In genomic region chr17:71598659-71599554, GRCm38 (mm10) we compare ENCODE assay signal across 8 mouse cellular contexts. TPM values are rescaled to one million over a fixed set of nuclear protein-coding genes. Genes with fewer than 3 reads are reported as not detected.
A peak's percentile ranks its signal among the peaks of the same experiment; 100 is the strongest.
DNase-seq lines count a peak whose midpoint lies in the region; ATAC-seq and TF ChIP-seq lines count a peak whose summit lies in the region.

No protein-coding gene starts in this region.

- intact Hi-C loops in heart, postnatal 36 days (cut with DNase I): loop anchor here (2.0 kb wide), 1 partner anchor 18 kb away; no protein-coding TSS in a partner anchor

- TF ChIP-seq CTCF in G1E (IDR thresholded peaks at IDR 0.05; ENCODE audit: low read depth, low read length): no peak
- no peak; the same call in 1 of the 2 replicates for TF ChIP-seq CTCF in layer of hippocampus, adult 2 months (conservative IDR thresholded peaks at IDR 0.05)
- TF ChIP-seq CTCF in lung, embryonic 14.5 days (IDR thresholded peaks at IDR 0.05; ENCODE audit: low read depth): 0 out of 2 replicates have a peak, but pooled peaks have one; percentile 3
- TF ChIP-seq CTCF in olfactory bulb, adult 2 months (IDR thresholded peaks at IDR 0.05; ENCODE audit: insufficient read depth, low read depth, low read length): no peak
- no peak for TF ChIP-seq CTCF in thymus, adult 2 months (IDR thresholded peaks at IDR 0.05; ENCODE audit: borderline replicate concordance, control insufficient read depth, extremely low read depth, insufficient read depth, low read length, poor library complexity)

- peak; percentile 66 for TF ChIP-seq POLR2A in olfactory bulb, adult 2 months (IDR thresholded peaks at IDR 0.05; ENCODE audit: insufficient read depth, low read depth, low read length)
- no peak for TF ChIP-seq POLR2A in thymus, adult 2 months (IDR thresholded peaks at IDR 0.05; ENCODE audit: control insufficient read depth, extremely low read depth, insufficient read depth, low read length, poor library complexity)

- peak overlapping the region; percentile 79 for H3K9ac ChIP-seq in forebrain, embryonic 16.5 days (replicated peaks; ENCODE audit: low read depth, low read length)
- peak overlapping the region; percentile 65 for H3K9ac ChIP-seq in lung, embryonic 14.5 days

- H3K27me3 ChIP-seq in G1E (ENCODE audit: insufficient read depth, low read length): peaks cover 17% of the 10 kb centered on the region
- H3K27me3 ChIP-seq in forebrain, embryonic 16.5 days (replicated peaks; ENCODE audit: control insufficient read depth, insufficient read depth, low read length): no peaks in the 10 kb centered on the region; the same call in 1 of the 2 replicates
- peaks cover 3% of the 10 kb centered on the region for H3K27me3 ChIP-seq in lung, embryonic 14.5 days (ENCODE audit: insufficient read depth, low read length)
- no peaks in the 10 kb centered on the region for H3K27me3 ChIP-seq in thymus, adult 2 months (ENCODE audit: control insufficient read depth, insufficient read depth, low read length)

- peak overlapping the region; percentile 89 for H3K4me3 ChIP-seq in G1E (ENCODE audit: low read depth, low read length)
- H3K4me3 ChIP-seq in forebrain, embryonic 16.5 days (replicated peaks; ENCODE audit: low read length): peak overlapping the region; percentile 89
- peak overlapping the region; percentile 84 for H3K4me3 ChIP-seq in layer of hippocampus, adult 2 months
- H3K4me3 ChIP-seq in lung, embryonic 14.5 days (ENCODE audit: low read depth, low read length): peak overlapping the region; percentile 67
- H3K4me3 ChIP-seq in olfactory bulb, adult 2 months (ENCODE audit: insufficient read depth, low read depth, low read length): peak overlapping the region; percentile 86
- peak overlapping the region; percentile 74 for H3K4me3 ChIP-seq in thymus, adult 2 months (ENCODE audit: control insufficient read depth, insufficient read depth, low read length)

- H3K9me3 ChIP-seq in G1E (replicated peaks): no peaks in the 10 kb centered on the region
- no peaks in the 10 kb centered on the region for H3K9me3 ChIP-seq in forebrain, embryonic 16.5 days (ENCODE audit: control insufficient read depth, low read length)
- no peaks in the 10 kb centered on the region for H3K9me3 ChIP-seq in lung, embryonic 14.5 days (ENCODE audit: low read depth, low read length)

- H3K4me1 ChIP-seq in G1E (ENCODE audit: insufficient read depth, low read depth, low read length): peaks cover 36% of the 10 kb centered on the region
- H3K4me1 ChIP-seq in forebrain, embryonic 16.5 days (replicated peaks; ENCODE audit: control insufficient read depth, insufficient read depth, low read length): peaks cover 26% of the 10 kb centered on the region
- H3K4me1 ChIP-seq in lung, embryonic 14.5 days (ENCODE audit: insufficient read depth): peaks cover 8% of the 10 kb centered on the region
- peaks cover 5% of the 10 kb centered on the region; the same call in 1 of the 2 replicates for H3K4me1 ChIP-seq in olfactory bulb, adult 2 months (ENCODE audit: control insufficient read depth, insufficient read depth, low read length)
- H3K4me1 ChIP-seq in thymus, adult 2 months (replicated peaks; ENCODE audit: control insufficient read depth, insufficient read depth, low read length): peaks cover 13% of the 10 kb centered on the region

- peak overlapping the region; percentile 98 for H3K4me2 ChIP-seq in forebrain, embryonic 16.5 days (ENCODE audit: low read length)
- peak overlapping the region; percentile 79 for H3K4me2 ChIP-seq in lung, embryonic 14.5 days

- peak; percentile 81 for DNase-seq in G1E (ENCODE audit: low spot score)
- DNase-seq in cerebellum, adult 18-20 months: peak; percentile 94 to 95
- DNase-seq in heart, postnatal 36 days: peak; percentile 79 to 83
- peak; percentile 92 for DNase-seq in layer of hippocampus, adult 2 months (ENCODE audit: low spot score in 2 of 2)
- DNase-seq in lung, embryonic 14.5 days: peak; percentile 92
- DNase-seq in thymus, adult 2 months: peak; percentile 88

- peaks cover 20% of the 10 kb centered on the region for H3K36me3 ChIP-seq in G1E (replicated peaks)
- no peaks in the 10 kb centered on the region for H3K36me3 ChIP-seq in forebrain, embryonic 16.5 days (ENCODE audit: control insufficient read depth, insufficient read depth)
- no peaks in the 10 kb centered on the region for H3K36me3 ChIP-seq in lung, embryonic 14.5 days (ENCODE audit: insufficient read depth)
- no peaks in the 10 kb centered on the region for H3K36me3 ChIP-seq in thymus, adult 2 months (ENCODE audit: control insufficient read depth, insufficient read depth, low read length)

- peak; percentile 86 for ATAC-seq in G1E (ENCODE audit: extremely low read depth, insufficient number of reproducible peaks, low FRiP score, poor library complexity, severe bottlenecking)
- ATAC-seq in forebrain, embryonic 16.5 days: peak; percentile 99
- peak; percentile 98 for ATAC-seq in lung, embryonic 14.5 days (ENCODE audit: insufficient read depth)

- H3K27ac ChIP-seq in forebrain, embryonic 16.5 days (ENCODE audit: low read length): peak overlapping the region; percentile 62
- peak overlapping the region; percentile 83 for H3K27ac ChIP-seq in layer of hippocampus, adult 2 months
- peak overlapping the region; percentile 77 for H3K27ac ChIP-seq in lung, embryonic 14.5 days (ENCODE audit: low read depth)
- H3K27ac ChIP-seq in olfactory bulb, adult 2 months (ENCODE audit: insufficient read depth, low read depth, low read length): 0 out of 2 replicates have a peak overlapping the region, but pooled peaks have one; percentile 43
- H3K27ac ChIP-seq in thymus, adult 2 months (ENCODE audit: control insufficient read depth, insufficient read depth, low read length): no peak overlapping the region

- WGBS in forebrain, embryonic 16.5 days: 6% methylated on average over 42 of the region's 42 CpGs
- WGBS in lung, embryonic 14.5 days: 6% methylated on average over 42 of the region's 42 CpGs
- 5% methylated on average over 42 of the region's 42 CpGs for WGBS in olfactory bulb, adult 2 months
- WGBS in thymus, adult 2 months: 6% methylated on average over 42 of the region's 42 CpGs

RNA-seq across cellular contexts. Expression of gene Wdr43, which starts 16.8 kb away (rescaled TPM):
- 197 and 205 TPM in 2 replicates for total RNA-seq in G1E (2014; fragmentation: Nextera tagmentation)
- 165 and 231 TPM in 2 replicates for total RNA-seq in G1E (2017)
- 59.0 and 77.6 TPM in 2 replicates for polyA plus RNA-seq in G1E (2012)
- polyA plus RNA-seq in forebrain, embryonic 16.5 days (2015; fragmentation: Nextera tagmentation; extraction: Ambion mirVana): 61.1 and 61.9 TPM in 2 replicates
- total RNA-seq in heart, postnatal 36 days (2021): 10 to 100 TPM; 21.0 to 22.1 TPM
- total RNA-seq in layer of hippocampus, adult 2 months (2021): 10 to 100 TPM; 28.2 TPM
- 95.5 and 102 TPM in 2 replicates for polyA plus RNA-seq in lung, embryonic 14.5 days (2014; fragmentation: Nextera tagmentation; extraction: Ambion mirVana)
- polyA plus RNA-seq in olfactory bulb, adult 2 months (2012; ENCODE audit: insufficient read depth, insufficient read length, low replicate concordance, missing spikeins): not detected in 2 replicates
- polyA plus RNA-seq in thymus, adult 2 months (2012; rRNA removed): 16.1 and 20.5 TPM in 2 replicates

RNA-seq across cellular contexts. Expression of gene Spdya, which starts 47.0 kb away (rescaled TPM):
- not detected in 2 replicates for total RNA-seq in G1E (2014; fragmentation: Nextera tagmentation)
- total RNA-seq in G1E (2017): 0.12 TPM in 1 of 2 replicates, not detected in the other
- polyA plus RNA-seq in G1E (2012): not detected in 2 replicates
- 0.78 and 1.6 TPM in 2 replicates for polyA plus RNA-seq in forebrain, embryonic 16.5 days (2015; fragmentation: Nextera tagmentation; extraction: Ambion mirVana)
- total RNA-seq in heart, postnatal 36 days (2021): under 1 TPM in 1 of 2 experiments, not detected in 1; 0.19 TPM
- 1 to 10 TPM in 1 of 2 experiments, under 1 TPM in 1; 1.00 to 1.2 TPM for total RNA-seq in layer of hippocampus, adult 2 months (2021)
- polyA plus RNA-seq in lung, embryonic 14.5 days (2014; fragmentation: Nextera tagmentation; extraction: Ambion mirVana): 0.57 and 1.0 TPM in 2 replicates
- polyA plus RNA-seq in olfactory bulb, adult 2 months (2012; ENCODE audit: insufficient read depth, insufficient read length, low replicate concordance, missing spikeins): not detected in 2 replicates
- polyA plus RNA-seq in thymus, adult 2 months (2012; rRNA removed): not detected in 2 replicates

Comparison
In these comparisons a context has a peak if more than half of its experiments do, and no peak if none do; other contexts are left out.
1. RNA of gene Wdr43, which starts 16.8 kb away (polyA plus RNA-seq): 95.5 to 102 TPM in lung, embryonic 14.5 days, 59.0 to 77.6 TPM in G1E, 61.1 to 61.9 TPM in forebrain, embryonic 16.5 days and 16.1 to 20.5 TPM in thymus, adult 2 months; not detected in olfactory bulb, adult 2 months; every median in the first group is over 10 times any median in the second.
2. Peak in every context shown above with its lines, with median percentiles within 50 percentile points of each other: ATAC-seq, DNase-seq and H3K4me3 ChIP-seq.